Comparison of ENCODE assay signal across 31 mouse cellular contexts in the genomic region with DNA sequence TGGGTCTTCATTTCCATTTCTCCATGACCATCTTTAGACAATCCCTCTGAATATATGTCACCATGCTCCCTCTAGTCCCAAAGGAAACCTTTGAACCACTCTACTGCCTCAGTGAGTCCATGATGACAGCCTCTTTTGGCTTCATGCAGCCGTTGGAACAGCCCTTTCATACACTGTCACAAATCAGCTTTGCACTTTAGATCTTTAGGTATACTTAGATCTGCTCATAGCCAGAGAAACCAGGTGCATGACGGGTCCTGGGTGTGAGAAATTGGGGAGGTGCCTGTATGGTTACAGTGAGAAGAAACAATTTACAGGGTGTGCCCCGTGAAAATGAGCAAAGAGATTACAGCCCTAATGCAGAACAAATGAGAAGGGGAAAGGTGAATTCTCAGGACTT. TPM values are rescaled to one million over a fixed set of nuclear protein-coding genes. Genes with fewer than 3 reads are reported as not detected.
DNase-seq lines count a peak whose midpoint lies in the region; ATAC-seq and TF ChIP-seq lines count a peak whose summit lies in the region.
"Had no signal": no experiment of that assay in that cellular context is flagged by ENCODE, and none has a peak within 500 bp of the region (broad histone marks: within the 10 kb centered on the region; RNA-seq: fewer than 3 reads in every experiment).

No protein-coding gene starts in this region.

- no peaks in the 10 kb centered on the region for H3K27me3 ChIP-seq in spleen, adult 2 months (ENCODE audit: control insufficient read depth, insufficient read depth, low read length)
- no peaks in the 10 kb centered on the region for H3K27me3 ChIP-seq in forebrain, postnatal 0 days (ENCODE audit: insufficient read depth, low read length)
- H3K27me3 ChIP-seq: embryonic facial prominence, embryonic 12.5 days; limb, embryonic 15.5 days; liver, embryonic 13.5 days; midbrain, embryonic 15.5 days; neural tube, embryonic 12.5 days had no signal

- H3K4me2 ChIP-seq in forebrain, postnatal 0 days (ENCODE audit: low read depth) = no peak overlapping the region
- H3K4me2 ChIP-seq: embryonic facial prominence, embryonic 12.5 days; heart, embryonic 12.5 days; kidney, embryonic 15.5 days; limb, embryonic 15.5 days; liver, embryonic 13.5 days; midbrain, embryonic 15.5 days; neural tube, embryonic 12.5 days had no signal

- H3K9ac ChIP-seq in forebrain, postnatal 0 days = no peak overlapping the region
- H3K9ac ChIP-seq: embryonic facial prominence, embryonic 12.5 days; heart, embryonic 12.5 days; kidney, embryonic 15.5 days; limb, embryonic 15.5 days; liver, embryonic 13.5 days; midbrain, embryonic 15.5 days; neural tube, embryonic 12.5 days had no signal

- H3K9me3 ChIP-seq in forebrain, postnatal 0 days (ENCODE audit: low read length) = no peaks in the 10 kb centered on the region
- H3K9me3 ChIP-seq: embryonic facial prominence, embryonic 12.5 days; heart, embryonic 12.5 days; kidney, embryonic 15.5 days; limb, embryonic 10.5 days; limb, embryonic 15.5 days; liver, embryonic 13.5 days; midbrain, embryonic 10.5 days; midbrain, embryonic 15.5 days; neural tube, embryonic 12.5 days had no signal

- H3K4me1 ChIP-seq in spleen, adult 2 months (ENCODE audit: control insufficient read depth, insufficient read depth, insufficient read length) = no peaks in the 10 kb centered on the region; the same call in 1 of the 2 replicates
- peaks cover under 1% of the 10 kb centered on the region; the same call in 1 of the 2 replicates for H3K4me1 ChIP-seq in forebrain, postnatal 0 days (ENCODE audit: insufficient read depth)
- H3K4me1 ChIP-seq: embryonic facial prominence, embryonic 12.5 days; heart, embryonic 12.5 days; kidney, embryonic 15.5 days; limb, embryonic 10.5 days; limb, embryonic 15.5 days; liver, embryonic 13.5 days; midbrain, embryonic 10.5 days; neural tube, embryonic 12.5 days had no signal

- no peak overlapping the region for H3K4me3 ChIP-seq in spleen, adult 2 months (ENCODE audit: extremely low read depth, insufficient read depth, insufficient read length)
- no peak overlapping the region for H3K4me3 ChIP-seq in forebrain, postnatal 0 days (ENCODE audit: low read depth, low read length)
- H3K4me3 ChIP-seq: embryonic facial prominence, embryonic 12.5 days; gastrocnemius, adult 2 months; heart, adult 2 months; heart, embryonic 12.5 days; kidney, embryonic 15.5 days; limb, embryonic 10.5 days; limb, embryonic 15.5 days; liver, embryonic 13.5 days; midbrain, embryonic 10.5 days; midbrain, embryonic 15.5 days; neural tube, embryonic 12.5 days had no signal

- TF ChIP-seq POLR2A in spleen, adult 2 months (IDR thresholded peaks at IDR 0.05; ENCODE audit: low read depth, low read length) = no peak

- TF ChIP-seq CTCF in spleen, adult 2 months (IDR thresholded peaks at IDR 0.05; ENCODE audit: extremely low read depth, insufficient read depth, insufficient read length, insufficient replicate concordance) = no peak
- TF ChIP-seq CTCF in forebrain, postnatal 0 days (IDR thresholded peaks at IDR 0.05; ENCODE audit: low read depth) = no peak

- no peak for DNase-seq in spleen, adult 2 months (ENCODE audit: low read depth in 1 of 2, low spot score in 2 of 2)
- DNase-seq in spleen, adult 18-20 months = no peak
- DNase-seq in naive thymus-derived CD4-positive, alpha-beta T cell, adult 2 months (ENCODE audit: low read depth) = peak; percentile 71
- peak; percentile 50 to 57 for DNase-seq in thymus, postnatal 10 days (ENCODE audit: low spot score in 2 of 2)
- no peak for DNase-seq in layer of hippocampus, postnatal 10 days (ENCODE audit: low spot score in 2 of 2)
- no peak for DNase-seq in right cerebral cortex, postnatal 4 days
- no peak for DNase-seq in lung, postnatal 36 days
- no peak for DNase-seq in forebrain, postnatal 0 days
- DNase-seq: adrenal gland, postnatal 10 days; cerebellum, adult 8-10 months; cerebellum, postnatal 25 days; gastrocnemius, adult 2 months; gastrocnemius, postnatal 36 days; heart, adult 2 months; heart, postnatal 14 days; kidney, adult 18-20 months; kidney, postnatal 36 days; layer of hippocampus, postnatal 36 days; liver, embryonic 13.5 days; lung, adult 2 months; right cerebral cortex, adult 18-20 months had no signal

- WGBS in spleen, adult 2 months = 46% methylated on average over 3 of the region's 3 CpGs
- WGBS in forebrain, postnatal 0 days = 85% methylated on average over 3 of the region's 3 CpGs

- no peaks in the 10 kb centered on the region for H3K36me3 ChIP-seq in spleen, adult 2 months (ENCODE audit: control insufficient read depth, insufficient read depth, low read length)
- 0 out of 2 replicates have a peak, but pooled peaks cover 7% of the 10 kb centered on the region for H3K36me3 ChIP-seq in forebrain, postnatal 0 days (ENCODE audit: insufficient read depth)
- H3K36me3 ChIP-seq: embryonic facial prominence, embryonic 12.5 days; heart, embryonic 12.5 days; kidney, embryonic 15.5 days; limb, embryonic 10.5 days; limb, embryonic 15.5 days; liver, embryonic 13.5 days; midbrain, embryonic 10.5 days; midbrain, embryonic 15.5 days; neural tube, embryonic 12.5 days had no signal

- peak overlapping the region; percentile 73 for H3K27ac ChIP-seq in spleen, adult 2 months (ENCODE audit: insufficient read depth, low read length)
- no peak overlapping the region for H3K27ac ChIP-seq in forebrain, postnatal 0 days (ENCODE audit: low read depth, low read length)
- H3K27ac ChIP-seq: embryonic facial prominence, embryonic 12.5 days; gastrocnemius, adult 2 months; heart, adult 2 months; hindbrain, postnatal 0 days; kidney, embryonic 15.5 days; limb, embryonic 10.5 days; limb, embryonic 15.5 days; liver, embryonic 13.5 days; midbrain, embryonic 10.5 days; midbrain, embryonic 15.5 days; neural tube, embryonic 12.5 days had no signal

- ATAC-seq in forebrain, postnatal 0 days = no peak
- ATAC-seq: forebrain, embryonic 14.5 days; hindbrain, postnatal 0 days; midbrain, embryonic 15.5 days had no signal

RNA-seq across cellular contexts. Expression of gene Bicdl1, which starts 14.3 kb away (rescaled TPM):
- 18.0 and 23.9 TPM in 2 replicates for polyA plus RNA-seq in spleen, adult 2 months (2012; rRNA removed)
- 10 to 100 TPM; 92.7 to 96.1 TPM for total RNA-seq in layer of hippocampus, postnatal 10 days (2021)
- total RNA-seq in forebrain, postnatal 0 days (2014; rRNA removed) = 183 and 184 TPM in 2 replicates
- 21.6 and 27.6 TPM in 2 replicates for polyA plus RNA-seq in forebrain, postnatal 0 days (2015; fragmentation: Nextera tagmentation; extraction: Ambion mirVana)

Comparison
In these comparisons a context has a peak if more than half of its experiments do, and no peak if none do; other contexts are left out.
1. DNase-seq: peak in naive thymus-derived CD4-positive, alpha-beta T cell, adult 2 months (single experiment) and thymus, postnatal 10 days (2 of 2); none in spleen, adult 2 months (0 of 2), spleen, adult 18-20 months (0 of 2), layer of hippocampus, postnatal 10 days (0 of 2), right cerebral cortex, postnatal 4 days (single experiment), lung, postnatal 36 days (single experiment) and forebrain, postnatal 0 days (single experiment).